Mouse (Mus musculus) G1E (cell line): ENCODE data around the gene Hba-a1.
"Not testable (repeated sequence)": the region's sequence is repeated elsewhere in the genome, so short reads cannot be mapped to it uniquely, and the experiment has no call there.

Experiments
- CTCF ChIP-seq: IDR thresholded peaks from 2 replicates; pipeline ENCODE4 v1.5.1; 2012; ENCODE audit warnings: low read depth, low read length, inconsistent platforms, mixed read lengths
- GATA1 ChIP-seq: IDR thresholded peaks from 2 replicates; pipeline ENCODE4 v1.6.1; 2012; ENCODE audit warnings: borderline replicate concordance, low read length, inconsistent platforms, mixed read lengths
- POLR2AphosphoS5 ChIP-seq: IDR thresholded peaks from 2 replicates; pipeline ENCODE4 v1.6.1; 2012; ENCODE audit warnings: low read depth, low read length, inconsistent platforms; ENCODE audit not compliant: insufficient replicate concordance
- TAL1 ChIP-seq: conservative IDR thresholded peaks from 2 replicates; pipeline ENCODE4 v1.6.1; 2012; ENCODE audit warnings: low read depth, low read length, inconsistent platforms, mixed read lengths

GRCm38 (mm10) chr11:32285887-32286286 lies 2.6 kb downstream of the Hba-a1 start:
- not testable (repeated sequence) for TF ChIP-seq CTCF, POLR2AphosphoS5, TAL1, GATA1
